Mouse (Mus musculus) liver, adult 10 weeks (tissue): Measurements from ENCODE around the gene Plbd1. TPM values are rescaled to one million over a fixed set of nuclear protein-coding genes. Genes with fewer than 3 reads are reported as not detected.

Source experiments
- polyA plus RNA-seq: library from polyadenylated mRNA; stranded (reverse); fragments of 350-450 nt; fragmentation: Illumina TruSeq; extraction: RNeasy Lipid Tissue Mini Kit (QIAGEN cat#74804); gene quantifications from one replicate; pipeline ENCODE4 v1.2.3, GENCODE M21; 2014; ENCODE audit warnings: low read depth, low replicate concordance

Plbd1 gene
- 58.8 TPM for polyA plus RNA-seq

GRCm38 (mm10) chr6:136661706-136662016 is at the start of gene Plbd1:
TSS of gene Plbd1 (minus strand) at chr6:136661928.

Other genes starting within 250 kb of the Plbd1 start
- gene E330021D16Rik, start 246.4 kb downstream of the Plbd1 start, polyA plus RNA-seq, result not detected
- gene Atf7ip, start 155.8 kb downstream of the Plbd1 start, polyA plus RNA-seq, result 10.5 TPM
- 0.16 TPM for gene Gucy2c, start 119.8 kb upstream of the Plbd1 start, polyA plus RNA-seq
- gene Hist4h4, start 142.5 kb upstream of the Plbd1 start, polyA plus RNA-seq, result 0.13 TPM
- gene H2afj, start 146.3 kb upstream of the Plbd1 start, polyA plus RNA-seq, result 2.5 TPM
- 0.50 TPM for gene BC049715, start 165.7 kb upstream of the Plbd1 start, polyA plus RNA-seq
- gene Wbp11, start 166.3 kb upstream of the Plbd1 start, polyA plus RNA-seq, result 22.9 TPM
- gene Smco3, start 173.5 kb upstream of the Plbd1 start, polyA plus RNA-seq, result not detected
- 1.5 TPM for gene Art4, start 195.8 kb upstream of the Plbd1 start, polyA plus RNA-seq
- gene Mgp, start 213.9 kb upstream of the Plbd1 start, polyA plus RNA-seq, result 1.8 TPM